Mouse (Mus musculus): ENCODE results near the gene Nipal4.
"Not testable (repeated sequence)": the region's sequence is repeated elsewhere in the genome, so short reads cannot be mapped to it uniquely, and the experiment has no call there.

Nipal4 gene

GRCm38 (mm10) chr11:46165866-46166585 lies at the start of gene Nipal4:
Gene Nipal4, minus strand, starts transcription at chr11:46166508.
- peak; percentile 66 for DNase-seq (ENCODE audit: low read depth, low spot score)

GRCm38 (mm10) chr11:46215354-46215753 lies 49.0 kb upstream of the Nipal4 start:
- DNase-seq (ENCODE audit: low read depth, low spot score), result peak; percentile 92

GRCm38 (mm10) chr11:46214368-46215230 lies 48.3 kb upstream of the Nipal4 start:
- no peak for DNase-seq (ENCODE audit: low read depth, low spot score)

- DNase-seq (ENCODE audit: low read depth, low spot score), result no peak
Measured at GRCm38 (mm10) chr11:46213844-46214243, 47.5 kb upstream of the Nipal4 start.

- no peak for DNase-seq (ENCODE audit: low read depth, low spot score)
Measured at GRCm38 (mm10) chr11:46211858-46212257, 45.5 kb upstream of the Nipal4 start.

- no peak for DNase-seq (ENCODE audit: low read depth, low spot score)
Measured at GRCm38 (mm10) chr11:46209884-46210283, 43.6 kb upstream of the Nipal4 start.

GRCm38 (mm10) chr11:46205639-46206409 lies 39.5 kb upstream of the Nipal4 start:
- DNase-seq (ENCODE audit: low read depth, low spot score), result no peak

- DNase-seq (ENCODE audit: low read depth, low spot score), result no peak
Measured at GRCm38 (mm10) chr11:46204841-46205240, 38.5 kb upstream of the Nipal4 start.

GRCm38 (mm10) chr11:46202547-46202887 lies 36.2 kb upstream of the Nipal4 start:
- DNase-seq (ENCODE audit: low read depth, low spot score), result no peak

GRCm38 (mm10) chr11:46201636-46202546 lies 35.6 kb upstream of the Nipal4 start:
- no peak for DNase-seq (ENCODE audit: low read depth, low spot score)

GRCm38 (mm10) chr11:46200664-46201063 lies 34.4 kb upstream of the Nipal4 start:
- no peak for DNase-seq (ENCODE audit: low read depth, low spot score)

GRCm38 (mm10) chr11:46194175-46194574 lies 27.9 kb upstream of the Nipal4 start:
- DNase-seq (ENCODE audit: low read depth, low spot score), result no peak

GRCm38 (mm10) chr11:46188283-46188682 lies 22.0 kb upstream of the Nipal4 start:
- DNase-seq (ENCODE audit: low read depth, low spot score), result no peak

- DNase-seq (ENCODE audit: low read depth, low spot score), result no peak
Measured at GRCm38 (mm10) chr11:46185486-46185885, 19.2 kb upstream of the Nipal4 start.

GRCm38 (mm10) chr11:46184946-46185345 lies 18.6 kb upstream of the Nipal4 start:
- no peak for DNase-seq (ENCODE audit: low read depth, low spot score)

GRCm38 (mm10) chr11:46182031-46182430 lies 15.7 kb upstream of the Nipal4 start:
- DNase-seq (ENCODE audit: low read depth, low spot score), result not testable (repeated sequence)

GRCm38 (mm10) chr11:46177246-46178043 lies 11.1 kb upstream of the Nipal4 start:
- DNase-seq (ENCODE audit: low read depth, low spot score), result no peak

- no peak for DNase-seq (ENCODE audit: low read depth, low spot score)
Measured at GRCm38 (mm10) chr11:46176155-46176554, 9.8 kb upstream of the Nipal4 start.

GRCm38 (mm10) chr11:46172128-46172527 lies 5.8 kb upstream of the Nipal4 start:
- DNase-seq (ENCODE audit: low read depth, low spot score), result no peak

GRCm38 (mm10) chr11:46169908-46170307 lies 3.6 kb upstream of the Nipal4 start:
- no peak for DNase-seq (ENCODE audit: low read depth, low spot score)

Measured in ZHBTc4 (cell line).